In the genomic region with DNA sequence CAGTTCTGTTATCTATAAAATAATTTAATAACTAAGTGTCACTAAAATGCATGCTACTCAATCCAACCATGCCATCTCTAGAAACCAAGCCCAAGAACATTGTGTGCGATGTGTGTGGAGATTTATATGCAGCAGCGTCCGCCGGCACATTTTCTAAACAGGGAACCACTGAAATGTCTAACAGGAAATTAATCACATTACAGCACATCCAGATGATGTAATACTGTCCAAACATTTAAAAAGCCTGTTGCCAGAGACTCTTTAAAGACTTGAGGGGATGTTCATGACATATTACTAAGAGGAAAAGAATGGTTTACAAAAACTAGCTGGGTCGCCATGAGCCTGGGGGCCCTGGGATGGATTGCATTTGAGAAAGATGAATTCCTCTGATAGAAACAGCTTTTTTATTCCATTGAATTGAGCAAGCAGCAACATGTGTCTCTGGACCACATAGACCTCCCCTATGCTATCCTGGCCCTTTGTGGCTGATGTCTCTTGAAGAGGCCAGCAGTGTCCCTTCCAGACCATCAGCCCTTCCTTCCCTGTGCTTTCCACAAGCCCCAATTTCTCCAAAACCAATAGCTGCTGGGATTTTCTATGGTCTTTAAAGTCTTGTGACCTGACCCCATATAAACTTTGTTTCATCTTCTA, we compare ENCODE assay signal across 13 mouse cellular contexts.
"Had no signal": no experiment of that assay in that cellular context is flagged by ENCODE, and none has a peak within 500 bp of the region (broad histone marks: within the 10 kb centered on the region; RNA-seq: fewer than 3 reads in every experiment).

No protein-coding gene starts in this region.

- H3K9me3 ChIP-seq: limb, embryonic 12.5 days; liver, embryonic 13.5 days; midbrain, embryonic 10.5 days; neural tube, embryonic 15.5 days had no signal

- DNase-seq: kidney, adult 8-10 months; layer of hippocampus, postnatal 36 days; liver; liver, embryonic 13.5 days; liver, postnatal 0 days; midbrain, embryonic 14.5 days; thymus, adult 2 months; thymus, postnatal 25 days had no signal

- H3K36me3 ChIP-seq: limb, embryonic 12.5 days; liver, embryonic 13.5 days; midbrain, embryonic 10.5 days; neural tube, embryonic 15.5 days had no signal

- H3K4me2 ChIP-seq: limb, embryonic 12.5 days; liver, embryonic 13.5 days; neural tube, embryonic 15.5 days had no signal

- H3K9ac ChIP-seq: limb, embryonic 12.5 days; liver, embryonic 13.5 days; liver, postnatal 0 days; neural tube, embryonic 15.5 days had no signal

- H3K27me3 ChIP-seq: limb, embryonic 12.5 days; liver, embryonic 13.5 days; neural tube, embryonic 15.5 days had no signal

- H3K4me1 ChIP-seq: limb, embryonic 12.5 days; liver, embryonic 13.5 days; midbrain, embryonic 10.5 days; neural tube, embryonic 15.5 days had no signal

- H3K4me3 ChIP-seq: limb, embryonic 12.5 days; liver, embryonic 13.5 days; midbrain, embryonic 10.5 days; myocyte; neural tube, embryonic 15.5 days had no signal

- ATAC-seq: intestine, postnatal 0 days; liver, postnatal 0 days had no signal

- H3K27ac ChIP-seq: limb, embryonic 12.5 days; liver, embryonic 13.5 days; midbrain, embryonic 10.5 days; neural tube, embryonic 15.5 days had no signal
